Mouse (Mus musculus): ENCODE results near the gene Ppp1ca.

DNA sequence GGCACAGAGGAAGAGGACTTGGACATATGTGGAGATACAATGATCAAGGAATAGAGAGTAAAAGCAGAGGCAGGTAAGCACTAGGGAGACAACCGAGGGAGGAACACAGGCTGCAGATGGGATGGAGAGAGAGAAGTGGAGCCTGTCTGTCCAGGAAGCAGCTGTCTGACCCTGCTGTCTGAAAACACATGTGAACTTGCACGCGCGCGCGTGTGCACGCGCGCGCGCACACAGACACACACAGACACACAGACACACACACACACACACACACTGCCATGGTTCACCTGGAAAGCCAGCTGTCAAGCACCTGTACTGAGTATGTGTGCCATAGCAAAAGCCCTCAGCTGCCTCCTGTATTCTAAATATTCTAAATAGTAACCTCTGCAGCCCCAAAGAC is 26.4 kb downstream of the Ppp1ca start:
- TF ChIP-seq CTCF (IDR thresholded peaks at IDR 0.05; ENCODE audit: low read depth) (no peak), EP300 (IDR thresholded peaks at IDR 0.05; ENCODE audit: low read depth) (no peak)

All from liver, postnatal 0 days (tissue).